Mouse (Mus musculus): ENCODE measurements around the gene Ccl4. TPM values are rescaled to one million over a fixed set of nuclear protein-coding genes. Genes with fewer than 3 reads are reported as not detected.

Gene Ccl4
- total RNA-seq, 1 experiment = not detected

DNA sequence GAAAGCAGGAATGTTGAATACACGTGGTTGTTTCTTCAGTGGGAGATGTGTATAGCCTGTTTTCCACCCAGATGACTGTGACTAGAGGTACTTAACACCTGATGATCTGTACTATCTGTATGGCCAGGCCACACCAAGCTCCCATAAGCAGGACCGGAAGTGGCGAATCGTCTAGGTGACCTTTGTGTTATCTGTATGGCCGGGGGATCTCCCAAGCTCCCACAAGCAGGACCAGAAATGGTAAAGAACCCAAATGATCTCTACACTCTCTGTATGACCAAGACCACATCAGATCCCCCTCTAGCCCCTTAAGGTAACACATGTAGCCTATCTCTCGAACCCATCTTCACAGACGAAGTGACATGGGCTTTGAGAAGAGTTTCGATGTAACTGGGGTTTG, 7.8 kb upstream of the Ccl4 start:
- Histone ChIP-seq H3K36me3 (ENCODE audit: control insufficient read depth, insufficient read depth, low read length, poor library complexity, severe bottlenecking) (no peaks in the 10 kb centered on the region), H3K9ac (ENCODE audit: insufficient read depth, low read depth, low read length, poor library complexity, severe bottlenecking) (no peak overlapping the region), H3K4me3 (ENCODE audit: insufficient read depth in 1 of 2, low read depth in 1 of 2, low read length in 2 of 2, poor library complexity in 1 of 2, severe bottlenecking in 1 of 2) (no peak overlapping the region), H3K4me1 (ENCODE audit: control insufficient read depth in 2 of 2, insufficient read depth in 2 of 2, low read length in 2 of 2, poor library complexity in 1 of 2) (no peaks in the 10 kb centered on the region), H3K27ac (ENCODE audit: insufficient read depth, low read depth, low read length, poor library complexity, severe bottlenecking) (no peak overlapping the region), H3K9me3 (ENCODE audit: control insufficient read depth, insufficient read depth, low read depth, low read length) (no peaks in the 10 kb centered on the region)
- no peak for DNase-seq (ENCODE audit: low read depth, low spot score)
- in situ Hi-C loops (cut with MboI; ENCODE audit: low sequenced_read_pairs in 2 of 2, unreplicated experiment in 2 of 2) = no loop called here
- TF ChIP-seq CHD2 (IDR thresholded peaks at IDR 0.05; ENCODE audit: low read depth, low read length) (no peak), ZC3H11A (IDR thresholded peaks at IDR 0.05; ENCODE audit: borderline replicate concordance, low read depth, low read length) (no peak), HCFC1 (IDR thresholded peaks at IDR 0.05; ENCODE audit: borderline replicate concordance, insufficient read depth, low read length) (no peak), ZNF384 (IDR thresholded peaks at IDR 0.05; ENCODE audit: low read depth, low read length) (no peak), MAFK (IDR thresholded peaks at IDR 0.05; ENCODE audit: insufficient read depth, low read depth, low read length) (no peak)

DNA sequence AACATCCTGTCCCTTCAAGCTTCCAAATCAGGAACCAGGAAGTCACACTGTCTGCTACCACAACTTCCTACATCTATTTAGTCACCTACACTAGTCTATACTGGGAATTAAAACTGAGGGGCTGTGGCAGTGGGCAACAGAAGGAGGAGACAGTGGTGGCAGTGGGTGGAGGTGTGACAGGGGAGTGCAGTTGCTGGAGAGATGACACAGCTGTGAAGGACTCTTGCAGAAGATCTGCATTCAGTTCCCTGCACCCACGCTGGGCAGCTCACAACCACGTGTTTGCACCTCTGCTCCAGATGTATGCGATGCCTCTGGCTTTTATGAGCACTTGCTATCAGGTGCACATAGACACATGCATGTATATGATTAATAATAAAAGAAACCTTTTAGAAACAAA, 4.9 kb upstream of the Ccl4 start:
- no peak for DNase-seq (ENCODE audit: low read depth, low spot score)
- H3K36me3 ChIP-seq (ENCODE audit: control insufficient read depth, insufficient read depth, low read length, poor library complexity, severe bottlenecking) = no peaks in the 10 kb centered on the region
- H3K9me3 ChIP-seq (ENCODE audit: control insufficient read depth, insufficient read depth, low read depth, low read length) = no peaks in the 10 kb centered on the region
- H3K27ac ChIP-seq (ENCODE audit: insufficient read depth, low read depth, low read length, poor library complexity, severe bottlenecking) = no peak overlapping the region
- H3K9ac ChIP-seq (ENCODE audit: insufficient read depth, low read depth, low read length, poor library complexity, severe bottlenecking) = no peak overlapping the region
- no peak overlapping the region for H3K4me3 ChIP-seq (ENCODE audit: insufficient read depth in 1 of 2, low read depth in 1 of 2, low read length in 2 of 2, poor library complexity in 1 of 2, severe bottlenecking in 1 of 2)
- no peaks in the 10 kb centered on the region for H3K4me1 ChIP-seq (ENCODE audit: control insufficient read depth in 2 of 2, insufficient read depth in 2 of 2, low read length in 2 of 2, poor library complexity in 1 of 2)
- TF ChIP-seq MAFK (IDR thresholded peaks at IDR 0.05; ENCODE audit: insufficient read depth, low read depth, low read length) (no peak), ZNF384 (IDR thresholded peaks at IDR 0.05; ENCODE audit: low read depth, low read length) (no peak), CHD2 (IDR thresholded peaks at IDR 0.05; ENCODE audit: low read depth, low read length) (no peak), HCFC1 (IDR thresholded peaks at IDR 0.05; ENCODE audit: borderline replicate concordance, insufficient read depth, low read length) (no peak), ZC3H11A (IDR thresholded peaks at IDR 0.05; ENCODE audit: borderline replicate concordance, low read depth, low read length) (no peak)
- in situ Hi-C loops (cut with MboI; ENCODE audit: low sequenced_read_pairs in 2 of 2, unreplicated experiment in 2 of 2) = no loop called here

GRCm38 (mm10) chr11:83658797-83659196, 3.6 kb upstream of the Ccl4 start:
- H3K9me3 ChIP-seq (ENCODE audit: control insufficient read depth, insufficient read depth, low read depth, low read length) = no peaks in the 10 kb centered on the region
- TF ChIP-seq MAFK (IDR thresholded peaks at IDR 0.05; ENCODE audit: insufficient read depth, low read depth, low read length) = no peak
- TF ChIP-seq ZNF384 (IDR thresholded peaks at IDR 0.05; ENCODE audit: low read depth, low read length) = no peak
- no peak for TF ChIP-seq ZC3H11A (IDR thresholded peaks at IDR 0.05; ENCODE audit: borderline replicate concordance, low read depth, low read length)
- no peak for TF ChIP-seq CHD2 (IDR thresholded peaks at IDR 0.05; ENCODE audit: low read depth, low read length)
- no peak for TF ChIP-seq HCFC1 (IDR thresholded peaks at IDR 0.05; ENCODE audit: borderline replicate concordance, insufficient read depth, low read length)
- no peak overlapping the region for H3K4me3 ChIP-seq (ENCODE audit: insufficient read depth in 1 of 2, low read depth in 1 of 2, low read length in 2 of 2, poor library complexity in 1 of 2, severe bottlenecking in 1 of 2)
- no peak overlapping the region for H3K9ac ChIP-seq (ENCODE audit: insufficient read depth, low read depth, low read length, poor library complexity, severe bottlenecking)
- in situ Hi-C loops (cut with MboI; ENCODE audit: low sequenced_read_pairs in 2 of 2, unreplicated experiment in 2 of 2) = no loop called here
- H3K27ac ChIP-seq (ENCODE audit: insufficient read depth, low read depth, low read length, poor library complexity, severe bottlenecking) = no peak overlapping the region
- H3K4me1 ChIP-seq (ENCODE audit: control insufficient read depth in 2 of 2, insufficient read depth in 2 of 2, low read length in 2 of 2, poor library complexity in 1 of 2) = no peaks in the 10 kb centered on the region
- no peak for DNase-seq (ENCODE audit: low read depth, low spot score)
- no peaks in the 10 kb centered on the region for H3K36me3 ChIP-seq (ENCODE audit: control insufficient read depth, insufficient read depth, low read length, poor library complexity, severe bottlenecking)

- H3K9ac ChIP-seq (ENCODE audit: insufficient read depth, low read depth, low read length, poor library complexity, severe bottlenecking) = no peak overlapping the region
- no peaks in the 10 kb centered on the region for H3K9me3 ChIP-seq (ENCODE audit: control insufficient read depth, insufficient read depth, low read depth, low read length)
- H3K27ac ChIP-seq (ENCODE audit: insufficient read depth, low read depth, low read length, poor library complexity, severe bottlenecking) = no peak overlapping the region
- no peaks in the 10 kb centered on the region for H3K4me1 ChIP-seq (ENCODE audit: control insufficient read depth in 2 of 2, insufficient read depth in 2 of 2, low read length in 2 of 2, poor library complexity in 1 of 2)
- DNase-seq (ENCODE audit: low read depth, low spot score) = no peak
- no peak overlapping the region for H3K4me3 ChIP-seq (ENCODE audit: insufficient read depth in 1 of 2, low read depth in 1 of 2, low read length in 2 of 2, poor library complexity in 1 of 2, severe bottlenecking in 1 of 2)
- TF ChIP-seq CHD2 (IDR thresholded peaks at IDR 0.05; ENCODE audit: low read depth, low read length) = no peak
- TF ChIP-seq ZC3H11A (IDR thresholded peaks at IDR 0.05; ENCODE audit: borderline replicate concordance, low read depth, low read length) = no peak
- TF ChIP-seq MAFK (IDR thresholded peaks at IDR 0.05; ENCODE audit: insufficient read depth, low read depth, low read length) = no peak
- TF ChIP-seq HCFC1 (IDR thresholded peaks at IDR 0.05; ENCODE audit: borderline replicate concordance, insufficient read depth, low read length) = no peak
- no peak for TF ChIP-seq ZNF384 (IDR thresholded peaks at IDR 0.05; ENCODE audit: low read depth, low read length)
- in situ Hi-C loops (cut with MboI; ENCODE audit: low sequenced_read_pairs in 2 of 2, unreplicated experiment in 2 of 2) = no loop called here
- H3K36me3 ChIP-seq (ENCODE audit: control insufficient read depth, insufficient read depth, low read length, poor library complexity, severe bottlenecking) = no peaks in the 10 kb centered on the region
These were observed 1.1 kb downstream of the Ccl4 start for GRCm38 (mm10) chr11:83663532-83663931.

DNA sequence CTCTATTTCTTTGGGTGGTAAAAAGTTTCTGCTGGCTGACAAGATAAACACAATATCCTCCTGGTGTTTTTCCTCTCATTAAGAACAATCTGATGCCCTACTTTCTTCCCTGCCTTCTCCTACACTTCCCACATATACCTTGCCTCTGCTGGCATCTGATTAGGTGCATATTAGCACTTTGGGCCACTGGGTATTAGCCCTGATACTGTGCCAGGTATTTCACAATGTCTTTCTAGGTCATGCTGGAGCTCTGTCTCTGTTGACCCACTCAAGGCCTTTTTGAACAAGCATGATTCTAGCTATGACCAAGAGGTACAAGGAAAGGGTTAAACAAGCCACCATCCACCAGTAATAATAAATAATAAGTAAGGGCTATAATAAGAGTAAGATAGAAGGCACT, 9.4 kb downstream of the Ccl4 start:
- H3K27ac ChIP-seq (ENCODE audit: insufficient read depth, low read depth, low read length, poor library complexity, severe bottlenecking) = no peak overlapping the region
- no peak overlapping the region for H3K9ac ChIP-seq (ENCODE audit: insufficient read depth, low read depth, low read length, poor library complexity, severe bottlenecking)
- no peaks in the 10 kb centered on the region for H3K36me3 ChIP-seq (ENCODE audit: control insufficient read depth, insufficient read depth, low read length, poor library complexity, severe bottlenecking)
- no peak for DNase-seq (ENCODE audit: low read depth, low spot score)
- no peaks in the 10 kb centered on the region for H3K4me1 ChIP-seq (ENCODE audit: control insufficient read depth in 2 of 2, insufficient read depth in 2 of 2, low read length in 2 of 2, poor library complexity in 1 of 2)
- no peak for TF ChIP-seq HCFC1 (IDR thresholded peaks at IDR 0.05; ENCODE audit: borderline replicate concordance, insufficient read depth, low read length)
- no peak for TF ChIP-seq CHD2 (IDR thresholded peaks at IDR 0.05; ENCODE audit: low read depth, low read length)
- H3K9me3 ChIP-seq (ENCODE audit: control insufficient read depth, insufficient read depth, low read depth, low read length) = no peaks in the 10 kb centered on the region
- in situ Hi-C loops (cut with MboI; ENCODE audit: low sequenced_read_pairs in 2 of 2, unreplicated experiment in 2 of 2) = no loop called here
- H3K4me3 ChIP-seq (ENCODE audit: insufficient read depth in 1 of 2, low read depth in 1 of 2, low read length in 2 of 2, poor library complexity in 1 of 2, severe bottlenecking in 1 of 2) = no peak overlapping the region
